Mouse (Mus musculus): ENCODE results near the gene Adcy2. TPM values are rescaled to one million over a fixed set of nuclear protein-coding genes. Genes with fewer than 3 reads are reported as not detected.

The Adcy2 gene
- polyA plus RNA-seq, 1 experiment = 98.5 TPM

- no peak for TF ChIP-seq CTCF (IDR thresholded peaks at IDR 0.05; ENCODE audit: extremely low read depth, insufficient read depth, low read length)
- Histone ChIP-seq H3K27ac (ENCODE audit: insufficient read depth, low read length) (no peak overlapping the region), H3K4me1 (ENCODE audit: control insufficient read depth, insufficient read depth, low read length) (peaks cover 2% of the 10 kb centered on the region; the same call in 1 of the 2 replicates), H3K4me3 (ENCODE audit: insufficient read depth, low read length) (no peak overlapping the region)
These were observed 159.8 kb downstream of the Adcy2 start for GRCm38 (mm10) chr13:68839517-68839916.

- no peak for TF ChIP-seq POLR2A (IDR thresholded peaks at IDR 0.05; ENCODE audit: extremely low read depth, insufficient read depth, low read length)
- TF ChIP-seq CTCF (IDR thresholded peaks at IDR 0.05; ENCODE audit: extremely low read depth, insufficient read depth, low read length) = no peak
- Histone ChIP-seq H3K4me3 (ENCODE audit: insufficient read depth, low read length) (no peak overlapping the region), H3K27ac (ENCODE audit: insufficient read depth, low read length) (no peak overlapping the region), H3K4me1 (ENCODE audit: control insufficient read depth, insufficient read depth, low read length) (peaks cover 2% of the 10 kb centered on the region; the same call in 1 of the 2 replicates)
These were observed 163.2 kb downstream of the Adcy2 start for GRCm38 (mm10) chr13:68836183-68836582.

- H3K27ac ChIP-seq (ENCODE audit: insufficient read depth, low read length) = no peak overlapping the region
- TF ChIP-seq CTCF (IDR thresholded peaks at IDR 0.05; ENCODE audit: extremely low read depth, insufficient read depth, low read length) (no peak), POLR2A (IDR thresholded peaks at IDR 0.05; ENCODE audit: extremely low read depth, insufficient read depth, low read length) (no peak)
- H3K4me3 ChIP-seq (ENCODE audit: insufficient read depth, low read length) = no peak overlapping the region
These were observed 163.8 kb downstream of the Adcy2 start for GRCm38 (mm10) chr13:68835424-68836045.

GRCm38 (mm10) chr13:68832141-68832540, 167.2 kb downstream of the Adcy2 start:
- no peak overlapping the region for H3K27ac ChIP-seq (ENCODE audit: insufficient read depth, low read length)
- H3K4me1 ChIP-seq (ENCODE audit: control insufficient read depth, insufficient read depth, low read length) = no peaks in the 10 kb centered on the region; the same call in none of the 2 replicates
- TF ChIP-seq POLR2A (IDR thresholded peaks at IDR 0.05; ENCODE audit: extremely low read depth, insufficient read depth, low read length) (no peak), CTCF (IDR thresholded peaks at IDR 0.05; ENCODE audit: extremely low read depth, insufficient read depth, low read length) (no peak)
- no peak overlapping the region for H3K4me3 ChIP-seq (ENCODE audit: insufficient read depth, low read length)

More at GRCm38 (mm10) chr13:68835424-68836045, 163.8 kb downstream of the Adcy2 start:
- H3K4me1 ChIP-seq (ENCODE audit: control insufficient read depth, insufficient read depth, low read length) = peaks cover 2% of the 10 kb centered on the region

GRCm38 (mm10) chr13:68830030-68830759, 169.1 kb downstream of the Adcy2 start:
- no peak overlapping the region for H3K4me3 ChIP-seq (ENCODE audit: insufficient read depth, low read length)
- no peak overlapping the region for H3K27ac ChIP-seq (ENCODE audit: insufficient read depth, low read length)
- TF ChIP-seq CTCF (IDR thresholded peaks at IDR 0.05; ENCODE audit: extremely low read depth, insufficient read depth, low read length) (no peak), POLR2A (IDR thresholded peaks at IDR 0.05; ENCODE audit: extremely low read depth, insufficient read depth, low read length) (no peak)
- no peaks in the 10 kb centered on the region; the same call in none of the 2 replicates for H3K4me1 ChIP-seq (ENCODE audit: control insufficient read depth, insufficient read depth, low read length)

- TF ChIP-seq CTCF (IDR thresholded peaks at IDR 0.05; ENCODE audit: extremely low read depth, insufficient read depth, low read length) (no peak), POLR2A (IDR thresholded peaks at IDR 0.05; ENCODE audit: extremely low read depth, insufficient read depth, low read length) (no peak)
- Histone ChIP-seq H3K27ac (ENCODE audit: insufficient read depth, low read length) (no peak overlapping the region), H3K4me1 (ENCODE audit: control insufficient read depth, insufficient read depth, low read length) (no peaks in the 10 kb centered on the region; the same call in none of the 2 replicates), H3K4me3 (ENCODE audit: insufficient read depth, low read length) (no peak overlapping the region)
These were observed 170.9 kb downstream of the Adcy2 start for GRCm38 (mm10) chr13:68828441-68828840.

GRCm38 (mm10) chr13:68826461-68826860, 172.9 kb downstream of the Adcy2 start:
- TF ChIP-seq POLR2A (IDR thresholded peaks at IDR 0.05; ENCODE audit: extremely low read depth, insufficient read depth, low read length) (no peak), CTCF (IDR thresholded peaks at IDR 0.05; ENCODE audit: extremely low read depth, insufficient read depth, low read length) (no peak)
- H3K4me3 ChIP-seq (ENCODE audit: insufficient read depth, low read length) = no peak overlapping the region
- no peaks in the 10 kb centered on the region; the same call in none of the 2 replicates for H3K4me1 ChIP-seq (ENCODE audit: control insufficient read depth, insufficient read depth, low read length)
- H3K27ac ChIP-seq (ENCODE audit: insufficient read depth, low read length) = no peak overlapping the region

GRCm38 (mm10) chr13:68820858-68821579, 178.3 kb downstream of the Adcy2 start:
- Histone ChIP-seq H3K4me3 (ENCODE audit: insufficient read depth, low read length) (no peak overlapping the region), H3K27ac (ENCODE audit: insufficient read depth, low read length) (no peak overlapping the region), H3K4me1 (ENCODE audit: control insufficient read depth, insufficient read depth, low read length) (no peaks in the 10 kb centered on the region)
- TF ChIP-seq CTCF (IDR thresholded peaks at IDR 0.05; ENCODE audit: extremely low read depth, insufficient read depth, low read length) (no peak), POLR2A (IDR thresholded peaks at IDR 0.05; ENCODE audit: extremely low read depth, insufficient read depth, low read length) (no peak)

GRCm38 (mm10) chr13:68815704-68816477, 183.4 kb downstream of the Adcy2 start:
- H3K4me3 ChIP-seq (ENCODE audit: insufficient read depth, low read length) = no peak overlapping the region
- H3K27ac ChIP-seq (ENCODE audit: insufficient read depth, low read length) = 0 out of 2 replicates have a peak overlapping the region, but pooled peaks have one; percentile 64
- peaks cover 3% of the 10 kb centered on the region for H3K4me1 ChIP-seq (ENCODE audit: control insufficient read depth, insufficient read depth, low read length)
- TF ChIP-seq CTCF (IDR thresholded peaks at IDR 0.05; ENCODE audit: extremely low read depth, insufficient read depth, low read length) = no peak
- TF ChIP-seq POLR2A (IDR thresholded peaks at IDR 0.05; ENCODE audit: extremely low read depth, insufficient read depth, low read length) = no peak

Data from cortical plate, adult 2 months (tissue).